Mouse (Mus musculus): ENCODE measurements around the gene Zfp82. TPM values are rescaled to one million over a fixed set of nuclear protein-coding genes. Genes with fewer than 3 reads are reported as not detected.
"Not testable (repeated sequence)": the region's sequence is repeated elsewhere in the genome, so short reads cannot be mapped to it uniquely, and the experiment has no call there.

Gene Zfp82
- total RNA-seq (2021) = 1 to 10 TPM; 1.3 to 2.3 TPM
- long read RNA-seq, experiment 1, partial matches to known transcripts = 0 of 4 reads
- long read RNA-seq, experiment 1, other reads (novel, unspliced or antisense) = 3 of 4 reads
- long read RNA-seq, experiment 2, partial matches to known transcripts = 0 of 1 reads
- long read RNA-seq, experiment 2, other reads (novel, unspliced or antisense) = 1 of 1 reads

- peak; percentile 90 for DNase-seq
- TF ChIP-seq CTCF (IDR thresholded peaks at IDR 0.05) = no peak
- H3K4me3 ChIP-seq = peak within 1 kb of the TSS; percentile 96
- peak within 1 kb of the TSS; percentile 89 for H3K27ac ChIP-seq
- intact Hi-C loops (cut with DNase I) = loop anchor here (2.0 kb wide), 1 partner anchor 18 kb away; the partner anchor contains the start of genes Gm26920 and Zfp566
Measured at GRCm38 (mm10) chr7:30072146-30073028, at the start of gene Zfp82. Gene Zfp82 (minus strand): TSS chr7:30072900.

DNA sequence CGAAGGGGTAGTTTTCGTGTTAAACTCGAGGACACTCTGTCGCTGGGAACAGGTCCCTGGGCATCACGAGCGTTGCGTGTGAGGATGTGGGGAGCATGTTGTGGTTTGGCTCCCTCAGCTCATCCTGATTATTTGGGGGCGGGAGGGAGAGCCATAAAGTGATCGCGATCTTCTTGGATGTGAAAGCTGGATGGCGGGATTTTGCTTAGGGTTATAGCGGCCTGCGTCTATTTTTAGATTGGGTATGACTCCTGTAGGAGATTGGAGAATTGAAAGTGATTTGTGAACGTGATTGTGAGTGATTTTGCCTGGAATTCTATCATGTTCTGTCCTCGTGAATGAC is 49.5 kb upstream of the Zfp82 start:
- intact Hi-C loops (cut with DNase I) = no loop called here
- H3K4me3 ChIP-seq = peak overlapping the region; percentile 95
- no peak for TF ChIP-seq CTCF (IDR thresholded peaks at IDR 0.05)
- DNase-seq = no peak
- H3K27ac ChIP-seq = peak overlapping the region; percentile 92

- peak; percentile 95 for DNase-seq
- Histone ChIP-seq H3K4me3 (peak within 1 kb of the TSS; percentile 95), H3K27ac (peak within 1 kb of the TSS; percentile 92)
- intact Hi-C loops (cut with DNase I) = no loop called here
- no peak for TF ChIP-seq CTCF (IDR thresholded peaks at IDR 0.05)
Measured at GRCm38 (mm10) chr7:30121308-30122187, 48.8 kb upstream of the Zfp82 start, which contains the start of gene Zfp382. Gene Zfp382 (plus strand): TSS chr7:30121942.

DNA sequence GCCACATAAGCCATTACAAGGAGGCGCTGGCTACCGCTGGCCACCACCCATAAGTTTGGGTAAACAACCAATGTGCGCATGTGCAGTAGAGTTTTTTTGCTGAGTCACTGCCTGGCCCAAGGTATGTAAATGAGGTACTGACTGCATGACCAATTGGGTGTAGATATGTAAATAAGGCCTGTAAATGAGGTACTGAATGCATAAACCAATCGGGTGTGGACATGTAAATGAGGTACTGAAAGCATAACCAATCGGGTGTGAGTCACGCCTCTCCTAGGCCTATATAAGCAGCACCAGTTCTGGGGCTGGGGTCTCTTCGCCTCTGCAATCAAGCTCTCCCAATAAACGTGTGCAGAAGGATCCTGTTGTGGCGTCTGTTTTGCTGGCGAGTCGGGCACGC is 45.2 kb upstream of the Zfp82 start:
- intact Hi-C loops (cut with DNase I); H3K4me3 ChIP-seq; H3K27ac ChIP-seq; DNase-seq: not testable (repeated sequence)

GRCm38 (mm10) chr7:30116076-30116475 is 43.4 kb upstream of the Zfp82 start:
- no peak for DNase-seq
- Histone ChIP-seq H3K27ac (no peak overlapping the region), H3K4me3 (no peak overlapping the region)
- no peak for TF ChIP-seq CTCF (IDR thresholded peaks at IDR 0.05)
- intact Hi-C loops (cut with DNase I) = no loop called here

- intact Hi-C loops (cut with DNase I) = loop anchor here (5.0 kb wide), 1 partner anchor 68 kb away; the partner anchor contains the start of gene Zfp146
- peak; percentile 54 for DNase-seq
- peak overlapping the region; percentile 53 for H3K27ac ChIP-seq
- TF ChIP-seq CTCF (IDR thresholded peaks at IDR 0.05) = no peak
- H3K4me3 ChIP-seq = peak overlapping the region; percentile 55
Measured at GRCm38 (mm10) chr7:30099297-30099696, 26.6 kb upstream of the Zfp82 start.

GRCm38 (mm10) chr7:30095551-30096125 is 22.9 kb upstream of the Zfp82 start:
- no peak for TF ChIP-seq CTCF (IDR thresholded peaks at IDR 0.05)
- intact Hi-C loops (cut with DNase I) = loop anchor here (5.0 kb wide), 1 partner anchor 72 kb away; the partner anchor contains the start of gene Zfp146
- peak overlapping the region; percentile 95 for H3K4me3 ChIP-seq
- H3K27ac ChIP-seq = peak overlapping the region; percentile 99
- no peak for DNase-seq

DNA sequence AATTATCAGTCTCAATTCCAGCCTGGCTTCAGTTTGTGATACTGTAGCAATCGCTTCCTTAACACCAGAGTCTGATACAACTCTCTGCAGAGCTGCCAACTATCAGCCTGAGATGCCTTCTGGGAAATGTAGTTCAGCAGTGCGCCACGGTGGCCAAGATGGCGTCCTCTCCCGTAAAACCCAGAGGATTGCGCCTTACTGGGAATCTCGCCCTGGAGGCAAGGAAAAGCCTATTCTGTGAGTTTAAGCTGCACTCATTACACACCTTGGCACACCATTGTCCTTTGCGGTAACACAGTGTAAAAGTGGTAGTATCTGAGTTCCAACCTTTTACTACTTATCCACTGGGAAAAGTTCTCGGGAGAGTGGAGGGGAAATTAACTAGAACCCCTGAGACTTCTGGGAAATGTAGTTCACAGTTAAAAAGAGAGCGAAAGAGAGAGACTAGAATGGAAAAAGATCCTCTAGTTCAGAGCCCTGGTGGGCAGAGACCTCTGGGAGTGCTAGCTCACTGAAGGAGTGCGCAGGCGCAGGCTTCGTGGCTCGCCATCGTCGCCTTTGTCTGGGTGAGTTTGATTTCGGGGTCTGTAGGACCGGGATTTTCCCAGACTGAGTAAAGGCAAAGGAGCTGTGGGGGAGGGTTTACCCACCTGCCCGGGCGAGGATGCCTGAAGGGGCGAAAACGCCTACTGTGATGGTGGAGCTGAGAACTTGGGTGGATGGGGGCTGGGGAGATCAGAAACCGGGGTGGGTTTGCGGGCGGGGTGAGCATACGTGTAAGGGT is 22.1 kb upstream of the Zfp82 start, which contains the start of gene Zfp260:
TSS of gene Zfp260 (plus strand) at position 132 of the 784 bp plus-strand sequence.
- peak; percentile 92 for DNase-seq
- peak within 1 kb of the TSS; percentile 99 for H3K27ac ChIP-seq
- peak; percentile 24; the same call in 1 of the 2 replicates for TF ChIP-seq CTCF (IDR thresholded peaks at IDR 0.05)
- intact Hi-C loops (cut with DNase I) = loop anchor here (5.0 kb wide), 2 partner anchors 72 to 188 kb away; partner anchors contain the start of genes Zfp146, Zfp27 and Zfp383
- H3K4me3 ChIP-seq = peak within 1 kb of the TSS; percentile 95

DNA sequence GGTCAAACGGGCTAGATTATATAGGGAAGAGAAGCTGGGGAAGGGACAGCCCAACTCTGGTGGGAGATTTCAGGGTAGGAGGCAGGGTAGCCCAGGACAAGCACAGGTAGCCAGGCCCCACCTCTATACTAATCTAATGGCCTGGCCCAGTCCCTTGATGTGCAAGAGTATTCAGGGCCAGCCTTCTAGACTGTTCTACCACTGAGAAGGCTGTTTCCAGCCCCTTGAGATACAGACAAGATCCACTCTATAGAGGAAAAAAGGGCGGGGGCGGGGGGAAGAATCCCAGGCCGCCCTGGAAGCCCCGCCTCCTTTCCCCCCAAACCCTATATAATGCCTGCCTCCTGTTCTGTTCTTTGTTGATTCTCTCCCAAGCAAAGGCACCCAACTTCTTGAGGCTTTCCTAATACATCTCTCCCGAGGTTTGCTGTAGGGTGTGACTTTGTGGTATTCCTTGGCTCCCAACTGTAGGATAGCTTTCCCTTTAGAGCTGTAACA is 21.3 kb upstream of the Zfp82 start:
- DNase-seq = no peak
- peak overlapping the region; percentile 95 for H3K4me3 ChIP-seq
- H3K27ac ChIP-seq = peak overlapping the region; percentile 99
- no peak for TF ChIP-seq CTCF (IDR thresholded peaks at IDR 0.05)
- intact Hi-C loops (cut with DNase I) = loop anchor here (5.0 kb wide), 1 partner anchor 187 kb away; the partner anchor contains the start of genes Zfp27 and Zfp383

- TF ChIP-seq CTCF (IDR thresholded peaks at IDR 0.05) = no peak
- no peak overlapping the region for H3K4me3 ChIP-seq
- intact Hi-C loops (cut with DNase I) = loop anchor here (5.0 kb wide), 1 partner anchor 185 kb away; the partner anchor contains the start of genes Zfp27 and Zfp383
- H3K27ac ChIP-seq = no peak overlapping the region
- no peak for DNase-seq
Measured at GRCm38 (mm10) chr7:30092666-30093065, 20.0 kb upstream of the Zfp82 start.
